Mouse (Mus musculus): ENCODE data around the gene Slc39a5. TPM values are rescaled to one million over a fixed set of nuclear protein-coding genes. Genes with fewer than 3 reads are reported as not detected.

Slc39a5 gene
- polyA plus RNA-seq, 1 experiment from 2014 or later = not detected

DNA sequence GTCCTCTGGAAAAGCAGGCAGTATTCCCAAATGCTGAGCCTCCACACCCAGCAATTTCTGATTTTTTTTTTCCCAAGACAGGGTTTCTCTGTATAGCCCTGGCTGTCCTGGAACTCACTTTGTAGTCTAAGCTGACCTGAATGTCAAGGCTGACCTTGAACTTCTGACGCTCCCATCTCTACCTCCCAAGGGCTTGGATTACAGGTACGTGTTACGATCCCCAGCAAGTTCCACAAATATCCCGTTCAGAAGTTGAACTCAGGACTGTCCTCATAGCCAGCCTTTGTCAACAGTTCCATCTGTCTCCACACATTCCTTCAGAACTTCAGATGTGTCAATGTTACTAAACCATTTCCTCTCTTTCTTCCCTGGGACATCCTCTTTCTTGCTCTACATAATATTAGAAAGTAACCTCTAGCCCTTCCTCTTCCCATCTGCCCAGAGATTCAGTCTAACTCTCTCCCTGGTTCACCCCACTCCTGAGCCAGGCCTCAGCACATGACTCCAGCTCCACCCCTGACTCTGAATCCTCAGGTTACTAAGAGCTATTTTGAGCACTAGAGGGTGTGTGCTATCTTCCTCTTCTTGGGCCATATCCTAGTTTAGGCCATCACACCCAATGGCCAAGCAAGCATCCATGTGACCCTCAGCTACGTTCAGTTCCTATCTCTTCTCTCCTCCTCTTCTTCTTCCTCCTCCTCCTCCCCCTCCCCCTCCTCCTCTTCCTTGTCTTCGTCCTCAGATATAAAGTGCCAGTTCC lies 27.9 kb downstream of the Slc39a5 start:
- no peaks in the 10 kb centered on the region for H3K36me3 ChIP-seq (replicated peaks; ENCODE audit: control insufficient read depth, insufficient read depth, low read depth, low read length)
- ATAC-seq (replicated peaks; ENCODE audit: insufficient number of reproducible peaks, low FRiP score, low TSS enrichment, low read depth) = no peak

DNA sequence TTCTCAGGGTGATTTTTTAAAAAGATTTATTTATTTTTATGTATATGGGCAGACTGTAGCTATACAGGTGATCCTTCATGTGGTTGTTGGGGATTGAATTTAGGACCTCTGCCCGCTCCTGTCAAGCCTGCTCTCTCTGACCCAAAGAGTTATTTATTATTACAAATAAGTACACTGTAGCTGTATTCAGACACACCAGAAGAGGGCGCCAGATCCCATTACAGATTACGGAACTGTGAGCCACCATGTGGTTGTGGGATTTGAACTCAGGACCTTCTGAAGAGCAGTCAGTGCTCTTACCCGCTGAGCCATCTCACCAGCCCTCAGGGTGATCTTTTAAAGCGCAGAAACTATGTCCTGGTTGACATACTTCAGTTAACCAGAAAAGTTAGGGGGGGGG lies 28.9 kb downstream of the Slc39a5 start:
- no peak for DNase-seq (ENCODE audit: low spot score)
- H3K4me3 ChIP-seq (ENCODE audit: low read depth, low read length) = no peak overlapping the region
- no peaks in the 10 kb centered on the region for H3K36me3 ChIP-seq (replicated peaks; ENCODE audit: control insufficient read depth, insufficient read depth, low read depth, low read length)
- no peak overlapping the region for H3K4me2 ChIP-seq (ENCODE audit: low read depth, low read length)
- no peaks in the 10 kb centered on the region for H3K4me1 ChIP-seq (ENCODE audit: control insufficient read depth, insufficient read depth, low read length)
- no peaks in the 10 kb centered on the region for H3K27me3 ChIP-seq (ENCODE audit: control insufficient read depth, insufficient read depth, low read length)
- no peak overlapping the region for H3K27ac ChIP-seq (replicated peaks; ENCODE audit: low read depth, low read length)
- H3K9ac ChIP-seq (replicated peaks; ENCODE audit: low read length) = no peak overlapping the region
- no peak for ATAC-seq (replicated peaks; ENCODE audit: insufficient number of reproducible peaks, low FRiP score, low TSS enrichment, low read depth)
- WGBS = 84% methylated on average over 5 of the region's 5 CpGs
- no peaks in the 10 kb centered on the region for H3K9me3 ChIP-seq (replicated peaks; ENCODE audit: control insufficient read depth, low read length)

More for the DNA sequence above, 27.9 kb downstream of the Slc39a5 start:
- Histone ChIP-seq H3K4me1 (ENCODE audit: control insufficient read depth, insufficient read depth, low read length) (no peaks in the 10 kb centered on the region), H3K27me3 (ENCODE audit: control insufficient read depth, insufficient read depth, low read length) (no peaks in the 10 kb centered on the region), H3K4me2 (ENCODE audit: low read depth, low read length) (no peak overlapping the region), H3K4me3 (ENCODE audit: low read depth, low read length) (no peak overlapping the region), H3K9ac (replicated peaks; ENCODE audit: low read length) (no peak overlapping the region), H3K27ac (replicated peaks; ENCODE audit: low read depth, low read length) (no peak overlapping the region), H3K9me3 (replicated peaks; ENCODE audit: control insufficient read depth, low read length) (no peaks in the 10 kb centered on the region)
- no peak for DNase-seq (ENCODE audit: low spot score)
- WGBS = 78% methylated on average over 6 of the region's 6 CpGs

GRCm38 (mm10) chr10:128370601-128371000 lies 30.4 kb downstream of the Slc39a5 start:
- H3K9me3 ChIP-seq (replicated peaks; ENCODE audit: control insufficient read depth, low read length) = no peaks in the 10 kb centered on the region
- H3K36me3 ChIP-seq (replicated peaks; ENCODE audit: control insufficient read depth, insufficient read depth, low read depth, low read length) = no peaks in the 10 kb centered on the region
- no peak overlapping the region for H3K27ac ChIP-seq (replicated peaks; ENCODE audit: low read depth, low read length)
- no peak overlapping the region for H3K4me3 ChIP-seq (ENCODE audit: low read depth, low read length)
- no peak for DNase-seq (ENCODE audit: low spot score)
- H3K9ac ChIP-seq (replicated peaks; ENCODE audit: low read length) = no peak overlapping the region
- ATAC-seq (replicated peaks; ENCODE audit: insufficient number of reproducible peaks, low FRiP score, low TSS enrichment, low read depth) = no peak
- H3K27me3 ChIP-seq (ENCODE audit: control insufficient read depth, insufficient read depth, low read length) = no peaks in the 10 kb centered on the region
- WGBS = 49% methylated on average over 4 of the region's 4 CpGs
- no peaks in the 10 kb centered on the region for H3K4me1 ChIP-seq (ENCODE audit: control insufficient read depth, insufficient read depth, low read length)
- no peak overlapping the region for H3K4me2 ChIP-seq (ENCODE audit: low read depth, low read length)

GRCm38 (mm10) chr10:128370021-128370420 lies 31.0 kb downstream of the Slc39a5 start:
- Histone ChIP-seq H3K36me3 (replicated peaks; ENCODE audit: control insufficient read depth, insufficient read depth, low read depth, low read length) (no peaks in the 10 kb centered on the region), H3K9me3 (replicated peaks; ENCODE audit: control insufficient read depth, low read length) (no peaks in the 10 kb centered on the region), H3K27ac (replicated peaks; ENCODE audit: low read depth, low read length) (no peak overlapping the region), H3K4me3 (ENCODE audit: low read depth, low read length) (no peak overlapping the region), H3K4me1 (ENCODE audit: control insufficient read depth, insufficient read depth, low read length) (no peaks in the 10 kb centered on the region), H3K9ac (replicated peaks; ENCODE audit: low read length) (no peak overlapping the region), H3K27me3 (ENCODE audit: control insufficient read depth, insufficient read depth, low read length) (no peaks in the 10 kb centered on the region), H3K4me2 (ENCODE audit: low read depth, low read length) (no peak overlapping the region)
- DNase-seq (ENCODE audit: low spot score) = no peak
- 70% methylated on average over 6 of the region's 6 CpGs for WGBS
- no peak for ATAC-seq (replicated peaks; ENCODE audit: insufficient number of reproducible peaks, low FRiP score, low TSS enrichment, low read depth)

DNA sequence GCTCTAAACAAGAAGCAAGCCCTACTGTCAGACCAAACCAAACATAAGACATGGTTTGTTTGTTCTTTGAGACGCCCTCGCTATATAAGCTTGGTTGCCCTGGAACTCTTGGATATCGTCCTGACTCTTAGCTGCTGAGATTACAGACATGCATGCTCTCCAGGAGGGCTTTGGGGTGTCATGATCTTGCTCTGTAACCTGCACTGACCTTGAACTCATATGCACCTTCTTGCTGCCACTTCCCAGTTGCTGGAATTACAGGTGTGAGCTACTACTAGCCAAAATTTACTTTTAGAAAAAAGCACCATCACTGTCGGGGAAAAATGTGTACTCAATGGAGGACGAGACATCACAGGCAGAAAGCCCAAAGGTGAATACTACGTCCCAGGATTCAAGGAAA lies 31.4 kb downstream of the Slc39a5 start:
- H3K9ac ChIP-seq (replicated peaks; ENCODE audit: low read length) = peak overlapping the region; percentile 68; the same call in 1 of the 2 replicates
- peak overlapping the region; percentile 91; the same call in 1 of the 2 replicates for H3K27ac ChIP-seq (replicated peaks; ENCODE audit: low read depth, low read length)
- no peaks in the 10 kb centered on the region for H3K9me3 ChIP-seq (replicated peaks; ENCODE audit: control insufficient read depth, low read length)
- peak overlapping the region; percentile 80 for H3K4me2 ChIP-seq (ENCODE audit: low read depth, low read length)
- H3K4me1 ChIP-seq (ENCODE audit: control insufficient read depth, insufficient read depth, low read length) = no peaks in the 10 kb centered on the region
- no peaks in the 10 kb centered on the region for H3K36me3 ChIP-seq (replicated peaks; ENCODE audit: control insufficient read depth, insufficient read depth, low read depth, low read length)
- 77% methylated on average over 6 of the region's 6 CpGs for WGBS
- H3K27me3 ChIP-seq (ENCODE audit: control insufficient read depth, insufficient read depth, low read length) = no peaks in the 10 kb centered on the region
- no peak for DNase-seq (ENCODE audit: low spot score)
- no peak for ATAC-seq (replicated peaks; ENCODE audit: insufficient number of reproducible peaks, low FRiP score, low TSS enrichment, low read depth)
- H3K4me3 ChIP-seq (ENCODE audit: low read depth, low read length) = peak overlapping the region; percentile 72

DNA sequence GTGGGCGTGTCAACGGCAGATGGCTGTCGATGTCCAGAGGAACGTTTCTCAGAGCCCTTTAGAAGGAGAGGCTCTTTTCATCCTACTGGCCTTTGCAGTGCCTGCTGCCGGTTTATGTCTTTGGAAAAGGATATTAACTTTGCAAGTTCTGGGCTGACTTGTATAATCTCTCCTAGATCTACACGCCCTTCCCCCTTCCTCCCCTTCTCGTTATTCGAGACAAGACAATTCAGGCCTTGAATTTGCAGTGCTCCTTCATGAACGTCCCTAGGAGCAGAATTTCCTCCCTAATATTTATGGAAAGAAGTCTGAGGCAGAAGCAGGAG lies 31.8 kb downstream of the Slc39a5 start:
- Histone ChIP-seq H3K27ac (replicated peaks; ENCODE audit: low read depth, low read length) (peak overlapping the region; percentile 91), H3K4me2 (ENCODE audit: low read depth, low read length) (peak overlapping the region; percentile 80), H3K36me3 (replicated peaks; ENCODE audit: control insufficient read depth, insufficient read depth, low read depth, low read length) (peaks cover 3% of the 10 kb centered on the region; the same call in 1 of the 2 replicates), H3K4me1 (ENCODE audit: control insufficient read depth, insufficient read depth, low read length) (no peaks in the 10 kb centered on the region), H3K9ac (replicated peaks; ENCODE audit: low read length) (peak overlapping the region; percentile 68), H3K4me3 (ENCODE audit: low read depth, low read length) (peak overlapping the region; percentile 72), H3K27me3 (ENCODE audit: control insufficient read depth, insufficient read depth, low read length) (no peaks in the 10 kb centered on the region), H3K9me3 (replicated peaks; ENCODE audit: control insufficient read depth, low read length) (no peaks in the 10 kb centered on the region)
- no peak for DNase-seq (ENCODE audit: low spot score)
- ATAC-seq (replicated peaks; ENCODE audit: insufficient number of reproducible peaks, low FRiP score, low TSS enrichment, low read depth) = no peak; the same call in 1 of the 2 replicates
- 7% methylated on average over 9 of the region's 9 CpGs for WGBS

DNA sequence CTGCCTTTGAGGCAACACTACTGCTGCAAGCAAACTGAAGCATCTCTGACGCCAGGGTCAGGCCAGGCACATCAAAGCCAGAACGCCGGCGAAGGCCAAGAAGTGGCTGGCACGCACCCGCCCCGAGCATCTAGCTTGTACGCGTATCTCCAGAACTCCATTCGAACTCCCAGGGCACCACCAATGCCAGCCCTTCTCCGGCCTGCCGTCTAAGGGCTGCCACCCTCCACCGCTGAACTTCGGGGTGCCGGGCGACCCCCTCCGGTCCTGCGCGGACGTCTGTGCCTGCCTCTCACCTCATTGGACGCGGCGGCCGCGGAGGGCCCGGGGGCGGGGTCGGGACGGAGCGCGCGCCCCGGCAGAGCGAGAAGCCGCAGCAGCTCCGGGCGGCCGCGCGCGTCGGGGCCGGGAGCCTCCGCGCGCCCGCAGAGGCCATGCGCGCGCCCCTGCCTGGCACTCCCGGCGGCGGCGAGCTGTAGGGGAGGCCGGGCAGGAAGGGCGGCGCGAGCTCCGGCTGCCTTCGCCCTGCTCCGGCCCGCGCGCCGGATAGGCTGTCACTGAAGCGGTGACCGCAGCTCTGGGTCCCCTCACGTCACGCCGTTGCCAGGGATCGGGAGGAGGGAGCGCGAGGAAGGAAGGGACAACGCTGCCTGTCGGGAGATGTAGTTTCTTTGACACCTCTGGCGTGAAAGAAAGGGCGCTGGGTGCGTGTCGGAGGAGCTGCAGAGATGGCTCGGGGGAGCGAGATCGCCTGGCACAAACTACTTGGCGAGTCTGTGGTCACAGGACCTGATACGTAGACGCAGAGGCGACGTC lies 32.4 kb downstream of the Slc39a5 start, which contains the start of gene Coq10a:
Coq10a (minus strand) TSS at position 596 of the 816 bp plus-strand sequence.
- H3K4me1 ChIP-seq (ENCODE audit: control insufficient read depth, insufficient read depth, low read length) = no peaks in the 10 kb centered on the region
- peak within 1 kb of the TSS; percentile 91 for H3K27ac ChIP-seq (replicated peaks; ENCODE audit: low read depth, low read length)
- H3K27me3 ChIP-seq (ENCODE audit: control insufficient read depth, insufficient read depth, low read length) = no peaks in the 10 kb centered on the region
- no peaks in the 10 kb centered on the region for H3K9me3 ChIP-seq (replicated peaks; ENCODE audit: control insufficient read depth, low read length)
- DNase-seq (ENCODE audit: low spot score) (peak; percentile 90), ATAC-seq (replicated peaks; ENCODE audit: insufficient number of reproducible peaks, low FRiP score, low TSS enrichment, low read depth) (peak; percentile 98)
- under 1% methylated on average over 66 of the region's 87 CpGs for WGBS
- peak within 1 kb of the TSS; percentile 80 for H3K4me2 ChIP-seq (ENCODE audit: low read depth, low read length)
- H3K9ac ChIP-seq (replicated peaks; ENCODE audit: low read length) = peak within 1 kb of the TSS; percentile 68
- peak within 1 kb of the TSS; percentile 72 for H3K4me3 ChIP-seq (ENCODE audit: low read depth, low read length)
- peaks cover 3% of the 10 kb centered on the region; the same call in 1 of the 2 replicates for H3K36me3 ChIP-seq (replicated peaks; ENCODE audit: control insufficient read depth, insufficient read depth, low read depth, low read length)
